In genomic region chr3:69572561-69572960, GRCm38 (mm10) we compare ENCODE assay signal across 20 mouse cellular contexts. TPM values are rescaled to one million over a fixed set of nuclear protein-coding genes. Genes with fewer than 3 reads are reported as not detected.
"Had no signal": no experiment of that assay in that cellular context is flagged by ENCODE, and none has a peak within 500 bp of the region (broad histone marks: within the 10 kb centered on the region; RNA-seq: fewer than 3 reads in every experiment).

No protein-coding gene starts in this region.

- H3K4me2 ChIP-seq: limb, embryonic 12.5 days; limb, embryonic 15.5 days; liver, embryonic 13.5 days; midbrain, embryonic 12.5 days; midbrain, embryonic 15.5 days; neural tube, embryonic 13.5 days; stomach, embryonic 15.5 days had no signal

- DNase-seq: kidney, postnatal 25 days; layer of hippocampus, adult 9-11 months; liver, embryonic 13.5 days; lung, adult 2 months; lung, postnatal 14 days; lung, postnatal 4 days; retina, postnatal 1 day; right cerebral cortex, postnatal 25 days; spleen, adult 18-20 months; thymus, postnatal 25 days had no signal

- H3K9me3 ChIP-seq: limb, embryonic 12.5 days; limb, embryonic 15.5 days; liver, embryonic 13.5 days; midbrain, embryonic 12.5 days; midbrain, embryonic 15.5 days; neural tube, embryonic 13.5 days; stomach, embryonic 15.5 days had no signal

- H3K36me3 ChIP-seq: liver, embryonic 13.5 days; stomach, embryonic 15.5 days had no signal

- ATAC-seq: midbrain, embryonic 15.5 days had no signal

- H3K27ac ChIP-seq: kidney, postnatal 0 days; layer of hippocampus, adult 2 months; limb, embryonic 12.5 days; limb, embryonic 15.5 days; liver, embryonic 13.5 days; midbrain, embryonic 12.5 days; midbrain, embryonic 15.5 days; neural tube, embryonic 13.5 days; stomach, embryonic 15.5 days had no signal

- H3K27me3 ChIP-seq: limb, embryonic 12.5 days; limb, embryonic 15.5 days; liver, embryonic 13.5 days; midbrain, embryonic 12.5 days; midbrain, embryonic 15.5 days; neural tube, embryonic 13.5 days; stomach, embryonic 15.5 days had no signal

- H3K4me1 ChIP-seq: limb, embryonic 12.5 days; limb, embryonic 15.5 days; liver, embryonic 13.5 days; midbrain, embryonic 12.5 days; midbrain, embryonic 15.5 days; neural tube, embryonic 13.5 days; stomach, embryonic 15.5 days had no signal

- H3K4me3 ChIP-seq: layer of hippocampus, adult 2 months; limb, embryonic 12.5 days; limb, embryonic 15.5 days; liver, embryonic 13.5 days; midbrain, embryonic 12.5 days; midbrain, embryonic 15.5 days; myocyte; neural tube, embryonic 13.5 days; stomach, embryonic 15.5 days had no signal

- H3K9ac ChIP-seq: limb, embryonic 12.5 days; limb, embryonic 15.5 days; liver, embryonic 13.5 days; midbrain, embryonic 12.5 days; midbrain, embryonic 15.5 days; neural tube, embryonic 13.5 days; stomach, embryonic 15.5 days had no signal

RNA-seq across cellular contexts. Expression of gene B3galnt1, which starts 26.2 kb away (rescaled TPM):
- total RNA-seq: neutrophil, adult 5-6 weeks had no signal
